Mouse (Mus musculus): ENCODE results near the gene Klc1.

Klc1 gene

DNA sequence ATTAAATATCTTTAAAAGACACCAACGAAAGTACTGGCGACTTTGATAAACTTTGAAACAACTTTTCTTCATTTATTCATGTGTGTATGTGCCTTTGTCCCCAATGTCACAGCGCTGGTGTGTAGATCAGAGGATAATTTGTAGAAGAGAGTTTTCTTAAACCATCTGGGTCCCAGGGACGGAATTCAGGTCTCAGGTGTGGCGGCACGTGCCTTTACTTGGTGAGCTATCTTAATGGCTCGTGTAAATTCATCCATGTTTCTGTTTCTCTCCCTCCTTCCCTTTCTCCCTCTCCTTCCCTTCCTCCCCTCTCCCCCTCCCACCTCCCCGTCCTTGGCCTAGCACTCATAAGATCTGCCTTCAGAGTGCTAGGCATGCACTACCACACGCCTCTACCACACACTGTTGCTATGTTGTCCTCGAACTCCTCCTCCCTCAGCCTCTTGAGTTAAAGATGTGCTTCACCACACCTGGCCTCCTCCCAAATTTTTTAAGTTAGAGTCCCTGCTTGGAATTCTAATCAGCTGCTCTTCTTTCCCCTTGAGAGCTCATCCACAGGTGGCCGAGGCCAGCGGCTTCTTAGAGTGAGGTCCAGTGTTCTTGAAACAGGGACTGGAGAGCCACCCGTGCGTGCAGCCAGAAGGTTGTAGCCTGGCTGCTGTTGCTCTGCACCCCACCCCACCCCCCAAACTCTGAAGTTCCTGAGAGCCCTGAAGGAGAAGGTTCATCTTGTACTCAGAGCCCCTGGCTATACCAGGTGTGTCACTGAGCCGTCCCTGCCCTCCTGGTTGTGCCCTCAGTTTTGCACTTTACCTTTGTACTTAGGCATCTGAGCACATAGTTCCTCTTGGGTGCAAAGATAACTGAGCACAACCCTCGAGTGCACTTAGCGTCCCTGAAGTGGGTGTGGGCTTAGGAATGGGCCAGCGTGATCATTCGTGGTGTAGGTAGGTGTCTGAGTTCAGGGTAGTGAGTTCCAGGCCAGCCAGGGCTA, 56.4 kb downstream of the Klc1 start:
- no peak for DNase-seq (ENCODE audit: low spot score)

DNA sequence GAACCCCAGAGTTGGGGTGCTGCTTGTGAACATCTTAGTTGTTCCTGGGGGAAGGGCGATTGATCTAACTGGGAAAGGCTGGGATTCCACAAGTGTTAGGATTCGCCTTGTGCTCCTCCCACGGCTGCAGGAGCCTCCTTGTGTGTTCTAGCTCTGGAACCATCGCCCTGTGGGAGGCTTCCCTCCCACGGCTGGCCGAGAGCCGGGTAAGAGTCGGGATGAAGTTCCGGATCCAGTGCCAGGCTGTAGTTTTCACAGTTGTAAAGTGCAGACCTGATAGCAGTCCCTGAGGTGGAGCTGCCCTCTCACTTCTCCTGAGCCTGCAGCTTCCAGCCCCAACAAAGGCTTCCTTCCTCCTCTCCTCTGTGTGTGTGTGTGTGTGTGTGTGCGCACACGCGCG, 57.9 kb downstream of the Klc1 start:
- peak; percentile 65 for DNase-seq (ENCODE audit: low spot score)

DNA sequence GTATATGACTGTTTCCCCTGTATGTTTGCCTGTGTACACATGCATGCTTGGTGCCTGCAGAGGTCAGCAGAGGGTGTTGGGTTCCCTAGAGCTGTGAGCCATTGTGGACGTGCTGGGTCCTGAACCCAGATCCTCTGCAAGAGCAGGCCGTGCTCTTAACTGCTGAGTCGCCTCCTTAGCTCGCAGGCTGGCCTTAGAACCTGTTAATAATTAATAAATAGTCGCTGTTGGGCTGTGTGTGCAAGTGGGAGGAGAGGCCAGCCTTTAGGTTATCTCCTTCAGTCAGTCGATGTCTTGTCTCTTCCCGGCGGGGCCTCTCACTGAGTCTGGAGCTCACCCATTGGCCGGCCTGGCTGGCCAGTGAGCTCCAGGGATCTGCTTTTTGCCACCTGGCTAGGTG, 58.3 kb downstream of the Klc1 start:
- no peak for DNase-seq (ENCODE audit: low spot score)

DNA sequence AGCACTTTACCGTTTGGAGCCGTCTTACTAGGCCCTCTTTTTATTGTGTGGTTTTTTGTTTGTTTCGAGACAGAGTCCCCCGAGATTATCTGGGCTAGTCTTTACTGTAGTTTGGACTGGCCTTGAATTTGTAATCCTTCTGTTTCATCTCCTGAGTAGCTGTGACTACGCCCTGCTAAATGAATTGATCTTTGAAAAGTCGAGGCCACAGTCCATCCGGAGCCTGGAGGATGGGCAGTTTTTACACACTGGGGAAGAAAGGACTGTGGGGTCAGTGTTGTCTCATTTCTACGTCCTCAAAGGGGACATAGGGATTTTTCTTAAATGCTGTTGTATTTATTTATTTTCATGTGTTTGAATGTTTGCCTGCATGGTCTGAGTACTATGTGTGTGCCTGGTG, 59.3 kb downstream of the Klc1 start:
- DNase-seq (ENCODE audit: low spot score), result no peak

DNA sequence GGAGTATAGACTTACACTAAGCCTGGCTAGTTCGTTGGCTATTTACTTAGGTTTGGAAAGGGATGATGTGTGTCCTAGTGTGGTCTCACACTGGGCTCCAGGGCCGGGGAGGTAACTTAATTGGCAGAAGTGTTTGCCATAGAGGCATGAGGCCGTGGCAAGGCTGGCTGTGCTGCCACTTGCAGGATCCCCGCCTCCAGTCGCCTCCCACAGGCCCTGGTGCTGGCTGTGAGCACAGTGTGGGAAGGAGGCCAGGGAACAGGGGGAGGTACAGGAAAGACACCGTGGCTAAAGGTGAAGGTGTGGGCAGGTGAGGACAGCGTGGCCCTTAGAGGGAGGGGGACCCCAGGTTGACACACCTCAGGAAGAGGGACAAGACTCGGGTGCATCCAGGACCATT, 61.3 kb downstream of the Klc1 start:
- DNase-seq (ENCODE audit: low spot score), result no peak

DNA sequence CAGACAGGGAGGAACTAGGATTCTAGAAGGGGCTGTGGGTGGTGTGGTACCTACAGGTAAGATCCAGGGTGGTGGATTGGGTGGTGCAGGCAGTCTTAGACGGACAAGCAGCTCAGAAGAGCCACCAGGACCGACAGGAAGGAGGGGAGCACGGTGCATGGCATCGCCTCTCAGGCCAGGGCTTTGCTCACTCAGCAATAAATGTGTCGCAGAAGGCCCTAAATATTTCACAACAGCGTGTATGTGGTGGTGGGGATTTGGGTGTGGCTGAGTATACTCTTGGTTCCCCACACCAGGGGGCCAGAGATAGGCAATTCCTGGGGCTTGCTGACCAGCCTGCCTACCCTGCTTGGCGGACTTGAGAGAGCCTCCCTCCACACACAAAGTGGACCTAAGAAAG, 62.1 kb downstream of the Klc1 start:
- no peak for DNase-seq (ENCODE audit: low spot score)

DNA sequence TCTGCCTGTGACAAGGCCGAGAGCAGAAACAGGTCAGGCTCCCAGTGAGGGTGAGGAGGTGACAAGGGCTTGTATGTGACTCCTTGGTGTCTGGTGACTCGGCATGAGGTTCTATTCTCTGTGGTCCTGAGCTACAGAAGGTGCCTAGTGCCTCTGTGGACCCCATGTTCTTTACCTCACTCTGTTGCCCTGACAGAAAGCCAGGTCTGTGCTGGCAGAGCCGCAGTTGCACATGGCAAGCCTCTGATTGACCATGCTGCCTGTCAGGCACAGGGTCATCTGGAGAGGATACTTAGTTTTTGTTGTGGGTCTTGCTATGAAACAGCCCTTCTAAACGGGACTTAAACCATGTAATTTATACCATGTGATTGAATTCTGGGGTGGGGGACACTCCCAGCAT, 63.3 kb downstream of the Klc1 start:
- DNase-seq (ENCODE audit: low spot score), result no peak

DNA sequence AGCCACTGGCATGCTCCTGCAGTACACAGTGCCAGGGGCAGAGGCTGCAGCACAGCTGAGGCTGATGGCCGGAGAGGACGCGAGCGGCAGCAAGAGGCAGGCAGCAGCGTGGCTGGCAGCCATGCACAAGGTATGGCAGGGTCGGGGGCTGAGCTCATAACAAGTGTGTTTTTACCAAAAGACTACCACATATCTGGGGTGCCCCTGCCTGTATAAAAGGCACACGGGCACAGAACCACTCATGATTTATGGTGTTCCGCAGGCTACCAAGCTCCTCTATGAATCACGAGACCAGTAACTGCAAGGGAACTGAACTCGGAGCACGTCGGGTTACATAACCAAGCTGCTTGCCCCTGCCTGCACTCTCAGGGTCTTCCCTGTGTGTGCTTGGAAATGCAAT, 68.9 kb downstream of the Klc1 start:
- DNase-seq (ENCODE audit: low spot score), result no peak

DNA sequence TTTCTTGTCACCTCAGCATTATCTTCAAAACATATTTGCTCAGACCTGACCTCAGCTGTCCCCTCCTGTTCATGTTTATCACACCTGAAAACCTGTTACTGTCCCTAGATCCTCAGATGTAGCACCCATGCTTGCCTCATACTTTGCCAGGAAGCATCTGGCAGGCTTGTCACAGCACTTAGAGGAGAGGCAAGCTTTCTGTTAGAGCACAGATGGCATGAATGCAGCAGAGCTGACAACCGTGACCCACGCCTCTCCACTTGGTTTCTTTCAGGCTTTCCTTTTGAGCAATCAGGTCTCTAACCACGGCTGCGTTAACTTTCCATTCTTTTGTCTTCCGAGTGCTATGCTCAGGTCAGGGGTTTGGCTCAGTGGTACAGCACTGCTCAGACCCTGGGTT, 70.8 kb downstream of the Klc1 start:
- no peak for DNase-seq (ENCODE audit: low spot score)

DNA sequence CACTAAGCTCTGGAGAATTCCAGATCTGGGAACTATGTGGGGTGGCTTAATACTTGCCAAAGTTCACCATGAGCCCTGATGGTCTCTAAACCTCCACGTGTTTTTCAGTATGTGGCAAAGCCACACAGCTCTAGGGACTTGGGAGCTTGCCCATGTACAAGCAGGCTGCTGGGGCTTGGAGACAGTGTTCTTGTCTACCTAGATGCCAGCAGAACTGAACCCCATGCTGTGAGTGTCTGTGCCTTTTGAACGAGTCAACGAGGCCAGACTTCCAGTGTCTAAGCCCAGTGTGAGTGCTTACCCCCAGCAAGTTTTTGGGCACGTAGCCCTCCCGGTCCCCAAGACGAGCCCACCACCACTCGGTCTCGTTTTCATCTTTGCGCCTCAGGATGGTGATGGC, 71.3 kb downstream of the Klc1 start:
- no peak for DNase-seq (ENCODE audit: low spot score)

DNA sequence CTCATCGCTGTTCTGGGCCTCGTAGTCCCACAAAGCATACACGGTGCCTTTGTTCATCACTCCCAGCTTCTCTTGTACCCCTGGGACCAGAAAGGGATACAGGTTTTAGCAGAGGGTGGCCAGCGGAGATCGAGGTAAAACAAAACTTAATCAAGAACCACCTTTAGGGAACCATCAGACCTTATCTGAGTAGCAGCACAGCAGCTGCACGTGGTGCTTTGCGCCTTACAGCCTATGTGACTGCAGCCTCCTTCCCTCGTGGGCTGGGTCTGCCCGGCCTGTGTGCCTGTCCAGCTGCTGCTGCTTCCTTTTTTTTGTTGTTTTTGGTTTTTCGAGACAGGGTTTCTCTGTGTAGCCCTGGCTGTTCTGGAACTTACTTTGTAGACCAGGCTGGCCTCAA, 71.7 kb downstream of the Klc1 start:
- DNase-seq (ENCODE audit: low spot score), result no peak

DNA sequence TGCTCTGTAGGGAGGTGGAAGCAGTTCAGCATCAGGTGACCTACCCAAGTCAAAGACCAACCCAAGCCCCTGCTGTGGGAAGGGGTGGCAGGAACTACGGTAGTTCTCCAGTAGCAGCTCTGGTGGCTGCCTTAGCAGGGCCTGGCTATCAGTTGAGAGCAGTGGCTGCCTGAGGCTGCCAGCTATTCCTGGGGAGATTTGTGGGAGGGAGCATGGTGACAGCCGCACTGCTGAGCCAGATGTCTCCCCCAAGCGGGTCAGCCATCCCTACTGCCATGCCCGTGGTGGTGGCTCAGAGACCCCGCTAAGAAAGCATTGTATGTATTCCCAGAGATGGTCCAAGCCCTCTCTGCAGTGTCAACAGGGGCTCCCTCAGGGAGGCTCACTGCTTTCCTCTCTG, 74.0 kb downstream of the Klc1 start:
- no peak for DNase-seq (ENCODE audit: low spot score)

DNA sequence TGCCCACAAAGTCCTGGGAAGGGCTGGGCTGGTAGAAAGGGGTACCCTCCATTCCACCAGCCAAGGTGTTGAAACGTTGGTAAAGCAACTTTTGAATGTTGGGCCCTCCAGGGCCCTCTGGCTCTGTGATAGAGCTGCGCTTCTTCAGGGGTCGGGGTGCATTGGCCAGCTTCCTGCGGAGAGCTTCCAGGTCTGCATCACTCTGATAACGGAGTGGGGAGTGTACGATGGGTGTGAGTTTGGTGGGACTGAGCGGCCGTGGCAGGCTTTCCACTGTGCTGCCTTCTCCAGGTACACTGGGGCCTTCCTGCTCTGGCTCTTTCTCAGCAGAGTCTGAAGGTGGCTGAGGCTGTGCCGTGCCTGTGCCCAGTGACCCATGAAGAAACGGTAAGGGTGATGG, 74.8 kb downstream of the Klc1 start:
- no peak for DNase-seq (ENCODE audit: low spot score)

DNA sequence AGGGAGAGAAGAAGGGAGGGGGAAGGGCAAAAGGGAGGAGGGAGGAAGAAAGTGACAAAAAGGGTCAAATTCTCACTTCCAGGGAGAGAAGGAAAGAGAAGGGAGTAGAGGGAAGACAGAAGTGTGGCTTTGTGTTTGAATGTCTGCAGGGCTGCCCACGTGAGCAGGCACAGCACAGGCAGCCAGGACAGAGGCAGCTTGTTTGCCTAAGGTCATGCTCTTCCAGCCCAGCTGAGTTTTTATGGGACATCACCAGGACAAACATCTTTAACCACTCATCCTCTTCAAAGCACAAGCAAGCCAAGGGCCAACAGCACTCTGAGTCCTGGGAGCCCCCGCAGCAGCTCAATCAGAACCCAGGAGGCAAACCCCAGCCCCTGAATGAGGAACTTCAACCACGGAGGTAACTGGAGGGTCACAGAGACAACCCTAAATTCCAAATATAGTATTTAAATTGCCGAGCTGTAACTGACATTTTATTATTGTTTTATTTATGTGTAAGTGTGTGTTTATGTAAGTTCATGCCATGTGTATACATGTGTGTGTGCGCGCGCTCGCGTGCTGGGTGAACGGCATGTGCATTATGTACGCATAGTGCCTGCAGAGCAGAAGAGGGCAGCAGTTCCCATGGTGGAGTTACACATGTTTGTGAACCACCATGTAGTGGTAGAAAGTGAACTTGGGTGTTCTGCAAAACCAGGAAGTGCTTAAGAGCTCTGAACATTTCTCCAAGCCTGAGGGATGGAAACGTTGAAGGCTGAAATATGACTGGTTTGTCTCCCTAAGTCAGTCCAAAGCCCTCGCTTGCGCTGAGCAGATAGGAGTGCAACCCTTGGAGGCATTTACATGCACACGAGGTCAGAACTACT, 84.2 kb downstream of the Klc1 start:
- no peak for DNase-seq (ENCODE audit: low spot score)

DNA sequence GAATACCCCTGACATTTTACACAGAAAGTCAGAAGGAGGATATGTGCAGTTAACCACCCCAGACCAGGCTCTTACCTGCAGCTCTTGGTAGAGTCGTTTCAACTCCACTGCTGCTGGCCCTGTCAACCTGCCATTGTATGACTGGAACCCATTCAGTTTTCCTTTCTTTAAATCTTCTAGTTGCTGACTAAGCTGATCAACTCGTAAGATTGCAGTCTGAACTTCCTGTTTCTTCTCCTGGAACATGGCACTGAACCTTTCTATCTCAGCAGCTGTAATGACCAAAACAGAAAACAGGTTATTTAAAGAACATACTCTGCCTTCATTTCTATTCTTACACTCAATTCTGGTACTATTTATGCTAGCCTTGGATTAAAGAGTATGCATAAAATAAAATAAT, 84.8 kb downstream of the Klc1 start:
- no peak for DNase-seq (ENCODE audit: low spot score)

DNA sequence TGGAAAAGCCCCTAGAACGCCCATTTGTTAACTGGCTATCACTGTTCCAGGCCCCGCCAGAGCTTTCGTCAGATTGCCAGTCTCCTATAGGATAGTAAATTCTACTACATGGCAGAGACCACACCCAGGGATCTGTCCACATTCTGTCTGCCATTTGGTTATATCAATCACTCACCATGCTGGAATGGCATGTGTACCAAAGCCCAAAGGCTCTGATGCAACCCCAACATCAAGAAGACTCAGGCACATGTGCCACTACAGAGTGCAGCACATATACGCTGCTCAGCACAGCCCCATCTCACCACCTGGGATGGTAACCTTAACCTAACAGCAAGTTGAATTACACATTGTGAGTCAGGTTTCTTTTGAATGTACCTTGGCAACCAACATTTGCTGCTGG, 87.3 kb downstream of the Klc1 start:
- DNase-seq (ENCODE audit: low spot score), result no peak

DNA sequence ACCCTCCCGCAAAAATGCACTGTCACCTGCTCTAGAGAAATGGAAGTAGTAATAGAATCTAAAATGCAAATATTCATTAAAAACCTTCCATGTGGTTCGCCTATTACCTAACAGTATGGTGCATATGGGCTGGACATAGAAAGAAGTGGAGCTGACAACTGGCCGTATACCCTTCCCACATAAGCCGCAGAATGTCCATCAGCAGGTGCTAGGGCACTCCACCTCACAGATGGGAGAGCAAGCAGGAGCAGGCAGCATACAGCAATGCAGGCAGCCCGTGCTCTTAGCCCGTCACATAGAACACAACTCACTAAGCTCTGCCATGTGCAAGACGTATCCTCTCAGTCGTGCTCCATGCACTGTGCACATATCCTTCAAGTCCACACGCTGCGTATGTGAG, 88.2 kb downstream of the Klc1 start:
- DNase-seq (ENCODE audit: low spot score), result no peak

DNA sequence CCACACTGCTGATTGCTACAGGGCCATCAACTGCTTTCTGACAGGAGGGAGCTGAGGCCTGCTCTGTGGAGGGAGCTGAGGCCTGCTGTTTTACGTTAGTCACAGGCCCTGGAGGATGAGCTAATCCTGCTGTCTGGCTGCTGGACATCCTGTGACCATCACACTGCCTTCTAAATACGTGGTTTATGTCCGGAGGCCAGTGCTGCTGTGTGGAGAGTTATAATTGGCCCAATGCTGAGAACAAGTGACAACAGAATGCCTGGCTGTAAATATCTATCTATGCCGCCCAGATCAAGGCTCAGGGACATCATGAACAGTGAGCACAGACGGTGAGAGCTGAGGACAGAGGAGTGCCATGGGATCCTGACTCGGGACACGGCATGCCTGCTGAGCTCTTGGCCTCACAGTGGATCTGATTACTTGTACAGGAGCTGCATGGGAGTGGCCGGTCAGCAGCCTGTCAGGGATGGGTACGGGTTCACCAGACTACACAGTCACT, 89.7 kb downstream of the Klc1 start:
- DNase-seq (ENCODE audit: low spot score), result no peak

DNA sequence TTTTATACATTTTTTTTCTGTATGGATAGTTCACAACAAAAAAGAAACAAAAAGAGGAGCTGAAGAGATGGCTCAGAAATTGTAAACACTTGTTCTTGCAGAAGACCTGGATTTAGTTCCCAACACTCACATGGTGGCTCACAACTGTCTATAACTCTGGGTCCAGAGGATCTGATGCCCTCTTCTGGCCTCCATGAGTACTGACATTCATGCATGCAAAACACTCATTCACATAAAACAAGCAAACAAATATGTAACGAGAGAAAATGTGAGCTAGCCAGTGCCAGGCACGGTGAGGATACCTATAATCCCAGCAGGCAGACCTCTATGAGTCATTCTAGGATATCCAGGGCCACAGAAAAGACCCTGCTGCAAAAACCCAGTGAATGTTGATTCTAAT, 92.6 kb downstream of the Klc1 start:
- DNase-seq (ENCODE audit: low spot score), result no peak

DNA sequence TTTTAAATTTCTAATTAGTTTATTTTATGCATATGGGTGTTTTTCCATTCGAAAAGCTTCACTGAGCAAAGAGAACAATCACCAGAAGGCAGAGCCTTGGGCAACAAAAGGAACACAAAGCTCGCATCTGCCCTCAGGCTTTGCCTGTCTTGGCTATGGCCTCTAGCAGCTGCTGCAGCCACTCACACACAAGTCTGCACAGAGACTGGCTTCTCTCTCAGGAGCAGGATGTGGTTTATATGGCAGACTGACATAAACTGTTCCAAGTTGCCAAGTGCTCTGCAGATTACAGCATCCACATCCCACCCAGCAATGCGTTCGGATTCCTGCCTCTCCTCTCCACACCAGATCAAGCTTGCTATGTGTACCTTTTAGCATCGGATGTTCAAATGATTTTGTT, 93.1 kb downstream of the Klc1 start:
- no peak for DNase-seq (ENCODE audit: low spot score)

DNA sequence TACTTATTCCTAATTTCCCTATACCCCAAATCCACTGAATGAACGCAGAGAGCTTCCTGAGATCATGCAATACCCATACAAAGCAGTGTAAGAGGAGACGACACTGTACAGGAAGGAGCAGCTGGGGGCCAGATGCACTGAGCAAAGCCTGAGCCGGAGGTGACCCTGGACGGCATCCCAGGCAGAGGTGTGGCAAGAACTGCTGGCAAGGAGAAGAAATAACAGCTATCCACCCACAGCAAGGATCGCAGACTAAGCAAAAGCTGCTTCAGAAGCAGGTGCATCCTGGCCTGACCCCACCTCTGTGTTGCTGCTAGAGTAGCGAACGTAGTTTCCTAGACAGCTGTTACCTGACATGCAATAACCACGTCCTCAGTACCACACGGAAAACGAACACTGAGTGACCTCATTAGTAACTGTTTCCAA, 94.4 kb downstream of the Klc1 start:
- DNase-seq (ENCODE audit: low spot score), result no peak

DNA sequence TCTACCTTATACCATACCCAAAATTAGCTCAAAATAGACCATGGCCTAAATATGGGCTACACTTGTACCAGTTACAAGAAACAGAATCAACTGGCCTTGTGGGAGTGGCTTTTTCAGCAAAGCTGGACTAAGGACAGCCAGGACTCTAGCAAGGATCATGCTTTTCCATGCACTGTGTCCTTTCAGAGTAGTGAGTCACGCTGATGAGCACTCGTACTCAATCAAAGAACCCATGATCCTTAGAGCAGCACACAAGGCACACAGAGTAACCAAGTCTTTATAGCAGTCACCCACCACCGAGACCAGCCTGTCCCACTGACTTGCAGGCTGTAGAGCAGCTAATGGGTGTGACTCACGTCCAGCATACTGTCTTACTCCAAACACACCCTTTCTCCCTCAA, 94.9 kb downstream of the Klc1 start:
- DNase-seq (ENCODE audit: low spot score), result no peak

DNA sequence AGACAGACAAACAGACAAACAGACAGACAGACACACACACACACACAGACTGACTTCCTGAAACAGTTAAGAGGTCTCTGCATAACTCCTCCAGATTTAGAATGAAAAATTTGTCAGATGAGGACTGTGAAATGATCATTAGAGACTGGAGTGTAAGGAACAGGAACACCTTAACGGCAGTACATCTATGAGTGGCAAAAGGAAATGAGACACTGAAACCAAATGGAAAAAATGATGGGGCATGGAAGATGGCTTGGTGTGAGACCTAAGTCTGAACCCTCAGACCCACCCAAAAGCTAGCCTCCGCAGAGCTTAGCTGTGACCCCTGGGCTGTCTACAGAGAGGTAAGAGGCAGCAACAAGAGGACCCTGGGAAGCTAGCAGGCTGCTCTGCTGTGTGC, 96.8 kb downstream of the Klc1 start:
- no peak for DNase-seq (ENCODE audit: low spot score)

All from layer of hippocampus, adult 11-12 months (tissue).